Mouse (Mus musculus) embryonic facial prominence, embryonic 15.5 days (tissue): ENCODE measurements around the gene Tmprss6. TPM values are rescaled to one million over a fixed set of nuclear protein-coding genes. Genes with fewer than 3 reads are reported as not detected.
A peak's percentile ranks its signal among the peaks of the same experiment; 100 is the strongest.

Source experiments
- ATAC-seq: fragments of 200-750 bp; cut with Nextera tagmentation; 2 replicates; pipeline ENCODE4 v1.8.0; 2017; ENCODE audit warnings: low read depth, moderate TSS enrichment; ENCODE audit not compliant: insufficient number of reproducible peaks, low FRiP score, low TSS enrichment
- H3K27ac ChIP-seq: fragments of 300-500 bp; sonication (generic); replicated peaks from 2 replicates; pipeline ENCODE4 v1.5.1; 2015; ENCODE audit warnings: mild to moderate bottlenecking, inconsistent platforms
- H3K27me3 ChIP-seq: fragments of 300-500 bp; sonication (generic); 2 replicates; pipeline ENCODE4 v1.6.1; 2015; ENCODE audit warnings: inconsistent platforms
- H3K36me3 ChIP-seq: fragments of 300-500 bp; sonication (generic); 2 replicates; pipeline ENCODE4 v1.6.1; 2015; ENCODE audit warnings: mild to moderate bottlenecking, inconsistent platforms
- H3K4me1 ChIP-seq: fragments of 300-500 bp; sonication (generic); 2 replicates; pipeline ENCODE4 v1.6.1; 2015; ENCODE audit warnings: inconsistent platforms
- H3K4me2 ChIP-seq: fragments of 300-500 bp; sonication (generic); replicated peaks from 2 replicates; pipeline ENCODE4 v1.6.1; 2015; ENCODE audit warnings: mild to moderate bottlenecking, inconsistent platforms
- H3K4me3 ChIP-seq: fragments of 300-500 bp; sonication (generic); replicated peaks from 2 replicates; pipeline ENCODE4 v1.5.1; 2015; ENCODE audit warnings: mild to moderate bottlenecking, inconsistent platforms
- H3K9ac ChIP-seq: fragments of 300-500 bp; sonication (generic); 2 replicates; pipeline ENCODE4 v1.6.1; 2015; ENCODE audit warnings: inconsistent platforms
- H3K9me3 ChIP-seq: fragments of 300-500 bp; sonication (generic); replicated peaks from 2 replicates; pipeline ENCODE4 v1.6.1; 2016; ENCODE audit warnings: inconsistent platforms
- WGBS: fragments of 180-500 bp; shearing (Covaris S2); methylation state at CpG from one replicate; pipeline ENCODE4 v1.1.7; 2015; 5-methylcytosine and 5-hydroxymethylcytosine counted together
- polyA plus RNA-seq: library from polyadenylated mRNA; unstranded; fragments of >200 nt; fragmentation: Nextera tagmentation; extraction: Ambion mirVana; gene quantifications from 2 replicates; pipeline ENCODE4 v1.2.1, GENCODE M21; 2015

Gene Tmprss6
- polyA plus RNA-seq, 1 experiment from 2014 or later = 3.4 TPM

- Histone ChIP-seq H3K27me3 (no peaks in the 10 kb centered on the region), H3K36me3 (no peaks in the 10 kb centered on the region), H3K9me3 (no peaks in the 10 kb centered on the region), H3K27ac (peak overlapping the region; percentile 17; the same call in 1 of the 2 replicates), H3K4me1 (no peaks in the 10 kb centered on the region), H3K9ac (no peak overlapping the region), H3K4me2 (no peak overlapping the region), H3K4me3 (no peak overlapping the region)
- no peak for ATAC-seq
- WGBS = 17% methylated on average over 4 of the region's 4 CpGs
These were observed 51.5 kb downstream of the Tmprss6 start for GRCm38 (mm10) chr15:78416937-78417336.

GRCm38 (mm10) chr15:78414157-78414556 is 54.3 kb downstream of the Tmprss6 start:
- no peaks in the 10 kb centered on the region for H3K36me3 ChIP-seq
- ATAC-seq = no peak
- H3K9ac ChIP-seq = no peak overlapping the region
- H3K9me3 ChIP-seq = no peaks in the 10 kb centered on the region
- H3K4me3 ChIP-seq = no peak overlapping the region
- H3K4me1 ChIP-seq = peaks cover 9% of the 10 kb centered on the region
- 77% methylated on average over 8 of the region's 8 CpGs for WGBS
- H3K27ac ChIP-seq = peak overlapping the region; percentile 11; the same call in 1 of the 2 replicates
- no peak overlapping the region for H3K4me2 ChIP-seq
- H3K27me3 ChIP-seq = peaks cover 24% of the 10 kb centered on the region

- no peak overlapping the region for H3K9ac ChIP-seq
- no peak overlapping the region for H3K4me2 ChIP-seq
- no peaks in the 10 kb centered on the region for H3K36me3 ChIP-seq
- no peak overlapping the region for H3K4me3 ChIP-seq
- ATAC-seq = no peak
- 0 out of 2 replicates have a peak overlapping the region, but pooled peaks have one; percentile 11 for H3K27ac ChIP-seq
- peaks cover 9% of the 10 kb centered on the region for H3K4me1 ChIP-seq
- no peaks in the 10 kb centered on the region for H3K9me3 ChIP-seq
- 58% methylated on average over 1 of the region's 1 CpGs for WGBS
- peaks cover 29% of the 10 kb centered on the region for H3K27me3 ChIP-seq
These were observed 54.7 kb downstream of the Tmprss6 start for GRCm38 (mm10) chr15:78413719-78414117.

GRCm38 (mm10) chr15:78413083-78413718 is 55.2 kb downstream of the Tmprss6 start:
- Histone ChIP-seq H3K9me3 (no peaks in the 10 kb centered on the region), H3K4me1 (peaks cover 9% of the 10 kb centered on the region), H3K4me2 (no peak overlapping the region), H3K27me3 (peaks cover 33% of the 10 kb centered on the region), H3K36me3 (no peaks in the 10 kb centered on the region), H3K9ac (no peak overlapping the region), H3K27ac (no peak overlapping the region), H3K4me3 (no peak overlapping the region)
- 87% methylated on average over 14 of the region's 14 CpGs for WGBS
- no peak for ATAC-seq

GRCm38 (mm10) chr15:78409570-78410052 is 58.8 kb downstream of the Tmprss6 start:
- 23% methylated on average over 12 of the region's 12 CpGs for WGBS
- peaks cover 39% of the 10 kb centered on the region for H3K27me3 ChIP-seq

GRCm38 (mm10) chr15:78406293-78406934 is 62.0 kb downstream of the Tmprss6 start, which contains the start of gene Mpst:
Gene Mpst, plus strand, starts transcription at chr15:78406416.
- H3K27ac ChIP-seq = peak within 1 kb of the TSS; percentile 94
- H3K27me3 ChIP-seq = peaks cover 38% of the 10 kb centered on the region
- under 1% methylated on average over 40 of the region's 40 CpGs for WGBS
- ATAC-seq = peak; percentile 87
- peak within 1 kb of the TSS; percentile 39 for H3K9ac ChIP-seq
- H3K36me3 ChIP-seq = no peaks in the 10 kb centered on the region
- H3K4me3 ChIP-seq = peak within 1 kb of the TSS; percentile 63
- peak within 1 kb of the TSS; percentile 92 for H3K4me2 ChIP-seq
- peaks cover 57% of the 10 kb centered on the region for H3K4me1 ChIP-seq
- H3K9me3 ChIP-seq = no peaks in the 10 kb centered on the region

More at GRCm38 (mm10) chr15:78409570-78410052, 58.8 kb downstream of the Tmprss6 start:
- Histone ChIP-seq H3K9ac (no peak overlapping the region), H3K4me1 (peaks cover 32% of the 10 kb centered on the region), H3K27ac (no peak overlapping the region), H3K36me3 (no peaks in the 10 kb centered on the region), H3K4me3 (peak overlapping the region; percentile 23), H3K4me2 (peak overlapping the region; percentile 36), H3K9me3 (no peaks in the 10 kb centered on the region)
- no peak for ATAC-seq

GRCm38 (mm10) chr15:78405517-78406211 is 62.8 kb downstream of the Tmprss6 start, which contains the start of gene Tst:
Gene Tst, minus strand, starts transcription at chr15:78405907.
- H3K36me3 ChIP-seq = no peaks in the 10 kb centered on the region
- H3K27me3 ChIP-seq = peaks cover 30% of the 10 kb centered on the region
- H3K4me3 ChIP-seq = peak within 1 kb of the TSS; percentile 63
- H3K9me3 ChIP-seq = no peaks in the 10 kb centered on the region
- WGBS = 3% methylated on average over 34 of the region's 34 CpGs
- peak within 1 kb of the TSS; percentile 94 for H3K27ac ChIP-seq
- peak; percentile 83 for ATAC-seq
- H3K4me2 ChIP-seq = peak within 1 kb of the TSS; percentile 92
- peaks cover 57% of the 10 kb centered on the region for H3K4me1 ChIP-seq
- H3K9ac ChIP-seq = peak within 1 kb of the TSS; percentile 39

GRCm38 (mm10) chr15:78405098-78405497 is 63.3 kb downstream of the Tmprss6 start:
- H3K4me3 ChIP-seq = peak overlapping the region; percentile 63
- H3K36me3 ChIP-seq = no peaks in the 10 kb centered on the region
- H3K9ac ChIP-seq = no peak overlapping the region; the same call in 1 of the 2 replicates
- 57% methylated on average over 11 of the region's 11 CpGs for WGBS
- H3K9me3 ChIP-seq = no peaks in the 10 kb centered on the region
- ATAC-seq = no peak
- peaks cover 54% of the 10 kb centered on the region for H3K4me1 ChIP-seq
- peaks cover 25% of the 10 kb centered on the region for H3K27me3 ChIP-seq
- H3K27ac ChIP-seq = peak overlapping the region; percentile 94
- H3K4me2 ChIP-seq = peak overlapping the region; percentile 92

- H3K4me2 ChIP-seq = peak overlapping the region; percentile 29; the same call in 1 of the 2 replicates
- no peak overlapping the region for H3K9ac ChIP-seq
- H3K27me3 ChIP-seq = peaks cover 13% of the 10 kb centered on the region; the same call in 1 of the 2 replicates
These were observed 64.5 kb downstream of the Tmprss6 start for GRCm38 (mm10) chr15:78403896-78404295.

GRCm38 (mm10) chr15:78403301-78403741 is 65.1 kb downstream of the Tmprss6 start:
- Histone ChIP-seq H3K27me3 (0 out of 2 replicates have a peak, but pooled peaks cover 7% of the 10 kb centered on the region), H3K4me1 (peaks cover 47% of the 10 kb centered on the region), H3K9ac (no peak overlapping the region), H3K4me2 (peak overlapping the region; percentile 29), H3K27ac (peak overlapping the region; percentile 55; the same call in 1 of the 2 replicates), H3K36me3 (no peaks in the 10 kb centered on the region), H3K9me3 (no peaks in the 10 kb centered on the region), H3K4me3 (0 out of 2 replicates have a peak overlapping the region, but pooled peaks have one; percentile 2)
- WGBS = 43% methylated on average over 3 of the region's 3 CpGs
- ATAC-seq = no peak

More at GRCm38 (mm10) chr15:78403896-78404295, 64.5 kb downstream of the Tmprss6 start:
- H3K9me3 ChIP-seq = no peaks in the 10 kb centered on the region
- ATAC-seq = no peak
- peak overlapping the region; percentile 34; the same call in 1 of the 2 replicates for H3K27ac ChIP-seq
- 41% methylated on average over 1 of the region's 1 CpGs for WGBS
- H3K4me3 ChIP-seq = no peak overlapping the region
- H3K36me3 ChIP-seq = no peaks in the 10 kb centered on the region
- peaks cover 47% of the 10 kb centered on the region for H3K4me1 ChIP-seq
